Mouse (Mus musculus) erythroblast, embryonic 14.5 days (primary cell): ENCODE measurements around the gene Leng9.

Experiments
- GATA1 ChIP-seq: IDR thresholded peaks from 2 replicates; pipeline ENCODE4 v1.6.1; 2012; ENCODE audit warnings: low read length, inconsistent platforms, mixed read lengths
- TAL1 ChIP-seq: IDR thresholded peaks from 3 replicates; pipeline ENCODE4 v1.6.1; 2012; ENCODE audit warnings: low read length, inconsistent platforms, mixed read lengths

GRCm38 (mm10) chr7:4138671-4139070 is 11.5 kb downstream of the Leng9 start:
- TF ChIP-seq TAL1, result no peak
- TF ChIP-seq GATA1, result no peak
